Mouse (Mus musculus) urinary bladder, postnatal 0 days (tissue): ENCODE measurements around the gene Cstl1. TPM values are rescaled to one million over a fixed set of nuclear protein-coding genes. Genes with fewer than 3 reads are reported as not detected.

ENCODE experiments used
- polyA plus RNA-seq: library from polyadenylated mRNA; unstranded; fragments of >200 nt; fragmentation: Nextera tagmentation; extraction: Ambion mirVana; gene quantifications from 2 replicates; pipeline ENCODE4 v1.2.1, GENCODE M21; 2015

Gene Cstl1
- not detected in 2 replicates for polyA plus RNA-seq

DNA sequence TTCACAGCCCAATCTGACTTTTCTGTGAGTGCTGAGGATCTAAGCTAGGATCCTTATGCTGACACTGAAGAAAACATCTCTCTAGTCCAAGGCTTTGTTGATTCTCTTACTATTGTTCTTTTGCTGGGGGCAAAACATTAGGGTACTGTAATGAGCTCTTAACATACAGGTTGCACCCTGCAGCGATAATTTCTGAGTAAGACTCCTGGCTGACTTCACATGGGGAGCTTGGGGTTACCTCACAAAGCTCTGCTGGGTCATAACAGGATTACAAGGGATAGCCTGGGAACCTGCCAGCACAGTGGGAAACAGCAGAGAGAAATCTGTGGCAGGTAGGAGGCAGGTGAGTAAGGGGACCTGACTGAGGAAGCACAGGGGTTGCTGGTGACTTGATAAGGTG lies at the start of gene Cstl1:
TSS of gene Cstl1 (plus strand) at position 301 of the 400 bp plus-strand sequence.

DNA sequence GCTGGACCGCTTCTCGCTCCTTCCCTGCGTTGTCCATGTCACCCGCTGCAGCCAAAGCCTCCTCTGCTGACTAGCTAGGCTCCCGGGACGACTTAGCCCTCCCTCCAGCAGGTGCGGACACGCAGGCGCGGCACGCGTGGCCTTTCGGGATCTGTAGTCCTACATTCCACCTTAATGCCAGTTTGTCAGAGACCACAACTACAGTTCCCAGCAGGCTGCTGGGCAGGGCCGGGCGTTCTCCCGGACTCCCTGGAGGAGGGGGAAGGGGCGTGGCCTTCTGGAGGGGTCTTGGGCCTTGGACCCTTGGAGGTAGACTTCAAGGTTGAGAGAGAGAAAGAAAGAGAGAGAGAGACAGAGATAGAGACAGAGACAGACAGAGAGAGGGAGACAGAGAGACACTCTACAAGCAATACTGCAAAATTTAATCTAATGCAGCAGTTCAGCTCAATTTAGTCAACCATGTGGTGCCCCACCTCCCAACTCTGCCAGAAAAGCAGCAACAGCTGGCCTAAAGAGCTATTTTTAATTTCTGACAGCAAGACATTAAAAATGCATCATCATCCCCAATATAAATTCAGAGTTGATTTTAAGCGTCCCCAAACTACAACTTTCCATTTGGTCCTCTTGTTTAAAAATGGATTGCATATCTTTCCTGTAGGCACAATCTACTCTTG lies 17.7 kb upstream of the Cstl1 start, which contains the start of gene Napb:
TSS of gene Napb (minus strand) at position 141 of the 674 bp plus-strand sequence.

DNA sequence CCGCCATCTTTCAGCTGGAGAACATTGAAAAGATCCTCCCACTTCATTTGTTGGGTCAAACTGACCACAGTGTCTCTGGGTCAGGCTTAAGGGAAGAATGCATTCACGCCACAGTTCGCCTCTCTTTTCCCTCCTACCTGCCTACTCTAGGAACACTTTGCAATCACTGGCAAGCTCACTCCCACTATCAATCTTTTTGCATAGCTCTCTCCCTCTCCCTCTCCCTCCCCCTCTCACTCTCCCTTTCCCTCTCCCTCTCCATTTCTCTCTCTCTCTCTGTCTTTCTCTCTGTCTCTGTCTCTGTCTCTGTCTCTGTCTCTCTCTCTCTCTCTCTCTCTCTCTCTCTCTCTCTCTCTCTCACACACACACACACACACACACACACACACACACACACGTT lies 21.2 kb downstream of the Cstl1 start, which contains the start of gene Cst11:
TSS of gene Cst11 (minus strand) at position 101 of the 400 bp plus-strand sequence.

DNA sequence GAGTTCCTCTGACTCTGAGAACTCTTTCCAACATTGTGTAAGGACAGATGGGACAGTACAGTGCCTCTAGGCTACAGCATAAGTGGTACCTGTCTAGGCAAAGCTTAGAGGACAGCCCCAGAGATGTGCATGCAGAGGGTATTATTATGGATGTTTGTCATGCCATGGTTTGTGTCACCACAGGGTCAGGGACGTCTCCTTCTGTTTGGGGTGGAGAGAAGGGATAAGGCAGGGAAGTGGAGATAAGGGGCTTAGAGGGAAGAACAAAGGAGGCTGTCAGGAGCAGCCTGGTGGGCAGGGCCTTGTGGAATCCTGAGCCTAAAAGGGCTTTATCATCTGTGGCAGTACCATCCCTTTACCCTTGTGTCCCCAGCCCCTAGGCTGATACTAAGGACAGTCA lies 31.6 kb downstream of the Cstl1 start, which contains the start of gene 8030411F24Rik:
TSS of gene 8030411F24Rik (plus strand) at position 301 of the 400 bp plus-strand sequence.

DNA sequence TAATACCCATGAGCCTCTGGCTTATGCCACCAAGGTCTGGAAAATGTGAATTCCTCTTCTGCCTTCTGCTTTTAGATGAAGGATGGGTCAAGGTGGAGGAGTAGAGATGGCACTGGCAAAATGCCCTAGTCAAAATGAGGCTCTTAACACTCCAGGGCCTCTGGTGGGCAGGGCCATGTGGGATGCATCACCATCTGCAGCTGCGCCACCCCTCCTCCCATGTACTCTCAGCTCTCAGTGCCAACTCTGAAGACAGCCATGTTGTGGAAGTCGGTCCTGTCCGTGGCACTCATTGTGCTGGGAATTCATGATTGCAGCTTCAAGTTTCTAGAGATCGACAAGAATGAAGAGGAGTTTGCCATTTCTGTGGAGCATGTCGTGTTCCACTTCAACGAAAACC lies 39.0 kb downstream of the Cstl1 start, which contains the start of gene Cst12:
TSS of gene Cst12 (plus strand) at position 220 of the 400 bp plus-strand sequence.

DNA sequence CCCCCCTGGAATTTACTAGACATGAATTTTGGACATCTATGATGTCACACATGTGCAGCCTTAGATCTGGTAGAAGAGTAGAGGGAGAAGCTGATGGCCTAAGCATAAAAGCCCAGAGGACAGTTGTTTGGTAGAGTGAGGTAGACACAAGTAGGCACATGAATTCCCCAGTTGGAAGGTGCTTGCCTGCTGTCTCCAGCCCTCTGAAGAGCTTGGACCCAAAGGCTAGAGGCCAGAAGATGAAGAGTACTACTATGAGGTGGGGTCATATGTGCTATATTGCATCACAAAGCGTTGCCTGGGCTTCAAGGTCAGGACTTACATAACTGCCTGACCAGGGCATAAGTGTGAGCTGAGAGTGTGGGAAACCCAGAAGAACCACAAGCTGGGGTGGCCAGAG lies 48.3 kb downstream of the Cstl1 start, which contains the start of gene Cst8:
TSS of gene Cst8 (plus strand) at position 301 of the 400 bp plus-strand sequence.

Other genes with a start within 250 kb of the Cstl1 start
- gene Nxt1, start 77.8 kb upstream of the Cstl1 start, polyA plus RNA-seq = 43.2 and 44.2 TPM in 2 replicates
- gene Gzf1, start 69.3 kb upstream of the Cstl1 start, polyA plus RNA-seq = 9.2 and 10.4 TPM in 2 replicates
- 1.1 and 1.2 TPM in 2 replicates for gene Napb, start 17.9 kb upstream of the Cstl1 start, polyA plus RNA-seq
- gene Cst11, start 21.1 kb downstream of the Cstl1 start, polyA plus RNA-seq = not detected in 2 replicates
- not detected in 2 replicates for gene 8030411F24Rik, start 31.7 kb downstream of the Cstl1 start, polyA plus RNA-seq
- gene Cst12, start 39.0 kb downstream of the Cstl1 start, polyA plus RNA-seq = not detected in 2 replicates
- not detected in 2 replicates for gene Cst8, start 48.4 kb downstream of the Cstl1 start, polyA plus RNA-seq
- gene Cst13, start 69.7 kb downstream of the Cstl1 start, polyA plus RNA-seq = not detected in 2 replicates
- gene Cst9, start 84.8 kb downstream of the Cstl1 start, polyA plus RNA-seq = not detected in 2 replicates
- gene 9230104L09Rik, start 114.7 kb downstream of the Cstl1 start, polyA plus RNA-seq = 0.41 TPM in 1 of 2 replicates, not detected in the other
- gene Cst3, start 125.3 kb downstream of the Cstl1 start, polyA plus RNA-seq = 600 and 784 TPM in 2 replicates